Mouse (Mus musculus): Measurements from ENCODE around the gene Btrc. TPM values are rescaled to one million over a fixed set of nuclear protein-coding genes. Genes with fewer than 3 reads are reported as not detected.
"Not testable (repeated sequence)": the region's sequence is repeated elsewhere in the genome, so short reads cannot be mapped to it uniquely, and the experiment has no call there.

The Btrc gene
- polyA plus RNA-seq, 2 experiments, result 41.5 to 44.1 TPM

- Histone ChIP-seq H3K9ac (ENCODE audit: low read depth, low read length, severe bottlenecking) (no peak overlapping the region), H3K4me1 (ENCODE audit: control insufficient read depth, insufficient read depth, low read length) (no peaks in the 10 kb centered on the region), H3K27ac (replicated peaks; ENCODE audit: low read depth, low read length) (no peak overlapping the region), H3K4me2 (replicated peaks; ENCODE audit: low read depth, low read length, severe bottlenecking) (no peak overlapping the region), H3K4me3 (replicated peaks; ENCODE audit: low read length) (no peak overlapping the region), H3K27me3 (ENCODE audit: control insufficient read depth, insufficient read depth, low read length) (no peaks in the 10 kb centered on the region), H3K36me3 (ENCODE audit: control insufficient read depth, insufficient read depth, low read length) (no peaks in the 10 kb centered on the region), H3K9me3 (ENCODE audit: control insufficient read depth, low read length) (no peaks in the 10 kb centered on the region)
- ATAC-seq (ENCODE audit: low FRiP score, low read depth), result no peak
- no peak for TF ChIP-seq POLR2A (IDR thresholded peaks at IDR 0.05; ENCODE audit: borderline replicate concordance, extremely low read depth, insufficient read depth, insufficient read length)
- 84% methylated on average over 6 of the region's 6 CpGs for WGBS
- DNase-seq (ENCODE audit: low spot score), result no peak
These were observed 7.9 kb upstream of the Btrc start for GRCm38 (mm10) chr19:45355678-45356077.

- DNase-seq (ENCODE audit: low spot score); H3K27ac ChIP-seq (replicated peaks; ENCODE audit: low read depth, low read length): not testable (repeated sequence)
- WGBS, result 80% methylated on average over 6 of the region's 6 CpGs
These were observed 6.7 kb upstream of the Btrc start for GRCm38 (mm10) chr19:45356868-45357267.

GRCm38 (mm10) chr19:45360486-45360885, 3.0 kb upstream of the Btrc start:
- Histone ChIP-seq H3K4me1 (ENCODE audit: control insufficient read depth, insufficient read depth, low read length) (peaks cover 9% of the 10 kb centered on the region), H3K27me3 (ENCODE audit: control insufficient read depth, insufficient read depth, low read length) (no peaks in the 10 kb centered on the region), H3K36me3 (ENCODE audit: control insufficient read depth, insufficient read depth, low read length) (no peaks in the 10 kb centered on the region), H3K27ac (replicated peaks; ENCODE audit: low read depth, low read length) (no peak overlapping the region), H3K4me3 (replicated peaks; ENCODE audit: low read length) (no peak overlapping the region), H3K9me3 (ENCODE audit: control insufficient read depth, low read length) (no peaks in the 10 kb centered on the region), H3K4me2 (replicated peaks; ENCODE audit: low read depth, low read length, severe bottlenecking) (no peak overlapping the region), H3K9ac (ENCODE audit: low read depth, low read length, severe bottlenecking) (no peak overlapping the region)
- TF ChIP-seq POLR2A (IDR thresholded peaks at IDR 0.05; ENCODE audit: borderline replicate concordance, extremely low read depth, insufficient read depth, insufficient read length), result no peak
- DNase-seq (ENCODE audit: low spot score) (no peak), ATAC-seq (ENCODE audit: low FRiP score, low read depth) (no peak)

More at GRCm38 (mm10) chr19:45356868-45357267, 6.7 kb upstream of the Btrc start:
- ATAC-seq (ENCODE audit: low FRiP score, low read depth); H3K9me3 ChIP-seq (ENCODE audit: control insufficient read depth, low read length); H3K4me2 ChIP-seq (replicated peaks; ENCODE audit: low read depth, low read length, severe bottlenecking); H3K4me3 ChIP-seq (replicated peaks; ENCODE audit: low read length); H3K9ac ChIP-seq (ENCODE audit: low read depth, low read length, severe bottlenecking); H3K27me3 ChIP-seq (ENCODE audit: control insufficient read depth, insufficient read depth, low read length); H3K4me1 ChIP-seq (ENCODE audit: control insufficient read depth, insufficient read depth, low read length); H3K36me3 ChIP-seq (ENCODE audit: control insufficient read depth, insufficient read depth, low read length): not testable (repeated sequence)

- H3K27me3 ChIP-seq (ENCODE audit: control insufficient read depth, insufficient read depth, low read length), result no peaks in the 10 kb centered on the region
- no peaks in the 10 kb centered on the region for H3K9me3 ChIP-seq (ENCODE audit: control insufficient read depth, low read length)
- TF ChIP-seq POLR2A (IDR thresholded peaks at IDR 0.05; ENCODE audit: borderline replicate concordance, extremely low read depth, insufficient read depth, insufficient read length), result no peak
- peak overlapping the region; percentile 84 for H3K9ac ChIP-seq (ENCODE audit: low read depth, low read length, severe bottlenecking)
- no peak for DNase-seq (ENCODE audit: low spot score)
- peaks cover 6% of the 10 kb centered on the region; the same call in 1 of the 2 replicates for H3K36me3 ChIP-seq (ENCODE audit: control insufficient read depth, insufficient read depth, low read length)
- 1% methylated on average over 20 of the region's 20 CpGs for WGBS
- H3K4me3 ChIP-seq (replicated peaks; ENCODE audit: low read length), result peak overlapping the region; percentile 85
- peak overlapping the region; percentile 64 for H3K4me2 ChIP-seq (replicated peaks; ENCODE audit: low read depth, low read length, severe bottlenecking)
- H3K27ac ChIP-seq (replicated peaks; ENCODE audit: low read depth, low read length), result peak overlapping the region; percentile 90
- H3K4me1 ChIP-seq (ENCODE audit: control insufficient read depth, insufficient read depth, low read length), result peaks cover 9% of the 10 kb centered on the region
- ATAC-seq (ENCODE audit: low FRiP score, low read depth), result peak; percentile 77
These were observed 428 bp downstream of the Btrc start for GRCm38 (mm10) chr19:45363933-45364391.

- H3K9me3 ChIP-seq (ENCODE audit: control insufficient read depth, low read length), result no peaks in the 10 kb centered on the region
- no peak overlapping the region for H3K27ac ChIP-seq (replicated peaks; ENCODE audit: low read depth, low read length)
- no peak overlapping the region for H3K4me3 ChIP-seq (replicated peaks; ENCODE audit: low read length)
- no peak for ATAC-seq (ENCODE audit: low FRiP score, low read depth)
- no peaks in the 10 kb centered on the region for H3K27me3 ChIP-seq (ENCODE audit: control insufficient read depth, insufficient read depth, low read length)
- peaks cover 6% of the 10 kb centered on the region; the same call in 1 of the 2 replicates for H3K36me3 ChIP-seq (ENCODE audit: control insufficient read depth, insufficient read depth, low read length)
- DNase-seq (ENCODE audit: low spot score), result no peak
- WGBS, result 83% methylated on average over 7 of the region's 7 CpGs
- no peak overlapping the region for H3K4me2 ChIP-seq (replicated peaks; ENCODE audit: low read depth, low read length, severe bottlenecking)
- no peak for TF ChIP-seq POLR2A (IDR thresholded peaks at IDR 0.05; ENCODE audit: borderline replicate concordance, extremely low read depth, insufficient read depth, insufficient read length)
- H3K4me1 ChIP-seq (ENCODE audit: control insufficient read depth, insufficient read depth, low read length), result peaks cover 9% of the 10 kb centered on the region
- H3K9ac ChIP-seq (ENCODE audit: low read depth, low read length, severe bottlenecking), result no peak overlapping the region
These were observed 3.1 kb downstream of the Btrc start for GRCm38 (mm10) chr19:45366651-45367050.

- H3K4me2 ChIP-seq (replicated peaks; ENCODE audit: low read depth, low read length, severe bottlenecking); H3K9ac ChIP-seq (ENCODE audit: low read depth, low read length, severe bottlenecking); H3K4me1 ChIP-seq (ENCODE audit: control insufficient read depth, insufficient read depth, low read length); ATAC-seq (ENCODE audit: low FRiP score, low read depth); H3K27ac ChIP-seq (replicated peaks; ENCODE audit: low read depth, low read length); H3K4me3 ChIP-seq (replicated peaks; ENCODE audit: low read length); H3K9me3 ChIP-seq (ENCODE audit: control insufficient read depth, low read length); H3K27me3 ChIP-seq (ENCODE audit: control insufficient read depth, insufficient read depth, low read length); DNase-seq (ENCODE audit: low spot score): not testable (repeated sequence)
- peaks cover 22% of the 10 kb centered on the region for H3K36me3 ChIP-seq (ENCODE audit: control insufficient read depth, insufficient read depth, low read length)
- 96% methylated on average over 10 of the region's 10 CpGs for WGBS
These were observed 21.3 kb downstream of the Btrc start for GRCm38 (mm10) chr19:45384815-45385214.

Data from limb, embryonic 14.5 days (tissue).